ENCODE assay signal across 15 mouse cellular contexts in the genomic region with DNA sequence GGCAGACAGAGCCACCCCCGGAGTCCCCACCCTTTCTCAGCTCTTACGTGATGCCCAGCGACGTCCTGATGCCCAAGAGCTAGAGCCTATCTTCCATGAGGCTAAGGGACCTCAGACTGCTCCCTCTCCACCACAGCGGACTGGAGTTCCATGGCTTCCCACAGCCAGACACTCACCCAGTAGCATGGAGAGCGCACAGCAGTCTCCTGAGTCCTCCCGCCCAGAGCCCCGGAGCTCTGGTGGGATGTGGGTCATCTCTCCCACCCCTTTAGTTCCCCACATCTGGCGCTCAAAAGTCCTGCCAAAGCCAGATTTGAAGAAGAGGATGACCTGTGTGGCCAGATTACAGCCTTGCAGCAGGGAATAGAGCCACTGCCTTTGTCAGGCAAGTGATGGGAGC. TPM values are rescaled to one million over a fixed set of nuclear protein-coding genes. Genes with fewer than 3 reads are reported as not detected.
DNase-seq lines count a peak whose midpoint lies in the region.
"Had no signal": no experiment of that assay in that cellular context is flagged by ENCODE, and none has a peak within 500 bp of the region (broad histone marks: within the 10 kb centered on the region; RNA-seq: fewer than 3 reads in every experiment).

No protein-coding gene starts in this region.

- intact Hi-C loops in heart, postnatal 36 days (cut with DNase I) = no loop called here

- peak; percentile 13 for DNase-seq in cerebellum, adult 9-10 months
- no peak for DNase-seq in cerebellum, postnatal 4 days (ENCODE audit: low spot score in 2 of 2)
- DNase-seq in heart, adult 11 months = peak; percentile 90
- DNase-seq in heart, postnatal 36 days = no peak
- peak; percentile 2 to 7 for DNase-seq in spleen, postnatal 10 days (ENCODE audit: low spot score in 2 of 2)
- DNase-seq in spleen, adult 12 weeks (ENCODE audit: low spot score) = no peak
- no peak for DNase-seq in kidney, postnatal 36 days
- DNase-seq: adrenal gland, adult 2 months; adrenal gland, postnatal 25 days; B cell, adult 2 months; cerebellum, adult 2 months; cerebellum, postnatal 25 days; gastrocnemius, postnatal 10 days; heart, adult 2 months; heart, postnatal 14 days had no signal

RNA-seq across cellular contexts. Expression of gene Zfp119b, which starts 1.3 kb away (rescaled TPM):
- 1 to 10 TPM; 3.7 to 4.3 TPM for total RNA-seq in heart, postnatal 36 days (2021)

RNA-seq across cellular contexts. Expression of gene Ebi3, which starts 1.8 kb away (rescaled TPM):
- 1 to 10 TPM in 1 of 2 experiments, under 1 TPM in 1; 0.78 to 1.6 TPM for total RNA-seq in heart, postnatal 36 days (2021)

RNA-seq across cellular contexts. Expression of gene Yju2, which starts 8.3 kb away (rescaled TPM):
- 1 to 10 TPM; 8.8 to 9.5 TPM for total RNA-seq in heart, postnatal 36 days (2021)

RNA-seq across cellular contexts. Expression of gene Shd, which starts 19.7 kb away (rescaled TPM):
- under 1 TPM; 0.72 to 0.87 TPM for total RNA-seq in heart, postnatal 36 days (2021)

RNA-seq across cellular contexts. Expression of gene Fsd1, which starts 35.7 kb away (rescaled TPM):
- total RNA-seq in heart, postnatal 36 days (2021) = not detected

Comparison
In these comparisons a context has a peak if more than half of its experiments do, and no peak if none do; other contexts are left out.
1. DNase-seq: peak in cerebellum, adult 9-10 months (single experiment), heart, adult 11 months (single experiment) and spleen, postnatal 10 days (2 of 2); none in cerebellum, postnatal 4 days (0 of 2), heart, postnatal 36 days (0 of 2), spleen, adult 12 weeks (single experiment) and kidney, postnatal 36 days (0 of 2).